Mouse (Mus musculus): Measurements from ENCODE around the gene Fzd1.

GRCm38 (mm10) chr5:4791219-4791618 lies 33.4 kb upstream of the Fzd1 start:
- TF ChIP-seq CTCF (IDR thresholded peaks at IDR 0.05; ENCODE audit: low read depth, low read length) (no peak), POLR2A (IDR thresholded peaks at IDR 0.05; ENCODE audit: insufficient read depth, low read length) (no peak)
